Mouse (Mus musculus) left cerebral cortex, adult 6 months (tissue): ENCODE results near the gene Olfr284. TPM values are rescaled to one million over a fixed set of nuclear protein-coding genes. Genes with fewer than 3 reads are reported as not detected.

ENCODE experiments used
- long read RNA-seq, 2 experiments: library from polyadenylated mRNA; unstranded; transcript quantifications; one replicate each; pipeline ENCODE4 v2.0.0; 2019 to 2020
- polyA plus RNA-seq: library from polyadenylated mRNA; unstranded; fragments of <200 nt; fragmentation: Nextera tagmentation; gene quantifications from 2 replicates; pipeline ENCODE4 v1.2.3, GENCODE M21; 2021

The Olfr284 gene
- polyA plus RNA-seq = not detected in 2 replicates
- long read RNA-seq, experiment 1 = 0 reads
- long read RNA-seq, experiment 2 = 0 reads

DNA sequence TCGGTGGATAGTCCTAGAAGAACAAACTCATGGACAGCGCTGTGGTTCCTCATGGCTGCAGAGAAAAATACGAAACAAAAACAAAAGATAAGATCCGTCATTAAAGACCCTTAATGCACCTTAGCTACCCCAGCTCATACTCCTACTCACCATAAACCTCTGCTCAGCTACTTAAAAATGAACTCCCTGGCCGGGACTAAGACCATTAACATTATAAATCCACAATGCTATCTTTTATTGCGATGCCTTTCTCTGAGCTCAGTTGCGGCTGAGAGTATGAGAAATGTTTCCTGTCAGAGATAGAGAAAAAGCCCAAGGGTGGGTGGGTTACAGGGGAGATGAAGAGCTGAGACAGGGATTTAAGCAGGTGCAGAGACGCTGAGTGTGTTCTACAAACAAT is at the start of gene Olfr284:
Gene Olfr284 (minus strand): TSS at position 101 of the 400 bp plus-strand sequence.

DNA sequence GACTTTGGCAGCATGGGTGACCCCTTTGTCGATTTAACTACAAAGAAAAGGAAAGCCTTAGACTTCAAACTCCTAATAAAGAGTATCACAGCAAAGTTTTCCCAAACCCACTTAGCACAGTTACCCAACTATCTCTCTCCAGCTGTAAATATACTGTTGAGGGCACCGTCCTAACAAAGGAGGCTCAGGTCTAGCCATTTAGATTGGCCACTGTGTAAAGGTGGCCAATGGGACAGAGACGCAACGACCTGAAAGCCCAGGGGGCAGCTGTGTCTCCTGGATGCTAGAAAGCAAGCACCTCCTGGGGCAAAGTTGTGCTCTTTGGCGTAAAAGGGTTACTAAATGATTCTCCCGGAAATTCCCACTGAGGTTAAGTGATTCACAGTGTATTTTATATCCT is 40.1 kb upstream of the Olfr284 start, which contains the start of gene Olfr283:
Gene Olfr283 (minus strand): TSS at position 101 of the 400 bp plus-strand sequence.

DNA sequence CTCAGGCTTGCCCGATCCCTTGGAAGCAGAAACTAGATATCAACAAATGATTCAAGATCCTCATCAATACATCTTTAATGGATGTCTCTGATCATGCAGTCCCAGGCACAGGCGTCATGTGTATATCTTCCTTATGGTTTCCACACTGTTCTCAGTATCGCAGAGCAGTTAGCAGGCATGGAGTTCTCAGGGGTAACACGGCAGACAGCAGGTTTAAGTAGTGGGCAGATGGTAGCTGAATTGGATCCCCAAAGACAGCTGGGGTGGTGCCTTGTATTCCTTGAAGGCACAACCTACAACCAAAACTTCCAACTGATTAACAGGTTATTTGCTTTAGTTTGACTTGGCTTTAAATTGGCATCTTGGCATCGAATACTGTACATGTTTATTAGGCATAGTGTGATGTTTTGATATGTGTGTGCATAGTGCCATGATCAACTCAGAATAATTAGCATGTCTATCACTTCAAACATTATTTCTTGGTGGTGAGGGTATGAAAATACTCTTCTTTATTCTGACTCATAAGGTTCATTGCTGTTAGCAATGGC is 23.5 kb downstream of the Olfr284 start, which contains the start of gene Olfr285:
Gene Olfr285 (minus strand): TSS at position 177 of the 548 bp plus-strand sequence.

DNA sequence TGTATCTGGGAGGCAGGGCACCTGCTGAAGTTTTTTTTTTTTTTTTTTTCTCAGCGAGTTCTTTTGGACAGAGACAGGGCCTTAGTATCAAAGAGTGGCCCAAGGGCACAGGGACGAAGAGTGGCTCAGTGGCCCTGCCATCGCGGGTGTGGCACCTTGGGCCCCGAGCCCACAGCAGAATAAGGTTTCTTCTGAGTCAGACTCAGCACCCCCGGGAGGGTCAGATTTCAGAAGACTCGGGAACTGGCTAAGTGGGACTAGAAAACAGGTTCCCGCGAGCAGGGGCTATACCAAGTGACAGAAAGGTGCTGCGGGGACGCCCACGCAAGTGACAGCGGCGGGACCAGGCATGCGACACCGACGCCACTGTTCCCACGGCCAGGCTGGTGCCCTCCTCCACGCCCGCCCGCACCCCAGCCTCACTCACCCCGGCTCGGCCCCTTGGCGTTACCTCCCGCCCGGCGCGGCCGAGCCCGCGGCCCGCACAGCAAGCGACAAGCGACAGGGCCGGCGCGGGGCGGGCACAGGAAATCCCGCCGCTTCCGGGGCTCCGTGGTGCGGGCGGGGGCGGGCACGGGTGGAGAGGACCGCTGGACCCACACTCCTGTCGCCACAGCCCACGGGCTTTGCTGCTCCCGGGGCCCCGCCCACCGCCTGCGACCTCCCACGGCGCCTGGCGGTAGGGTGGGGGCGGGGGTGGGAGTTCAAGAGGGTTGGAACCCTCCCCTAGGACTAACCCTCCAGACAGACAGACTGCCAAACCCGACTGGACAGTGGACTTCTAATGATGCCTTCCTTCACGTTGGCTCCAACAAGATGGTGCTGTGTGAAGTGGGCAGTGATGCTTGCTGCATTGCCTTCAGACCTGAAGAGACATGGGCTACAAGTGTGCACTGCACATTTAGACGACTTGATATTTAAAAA is 44.9 kb downstream of the Olfr284 start, which contains the start of gene Zfp641:
Gene Zfp641 (minus strand): TSS at position 534 of the 924 bp plus-strand sequence.

Other genes with a start within 250 kb of the Olfr284 start
- 138 and 159 TPM in 2 replicates for gene Pfkm, start 248.4 kb downstream of the Olfr284 start, polyA plus RNA-seq
- gene Senp1, start 247.2 kb downstream of the Olfr284 start, polyA plus RNA-seq = 2.0 and 2.9 TPM in 2 replicates
- gene Asb8, start 175.4 kb downstream of the Olfr284 start, polyA plus RNA-seq = 76.3 and 86.3 TPM in 2 replicates
- gene Ccdc184, start 173.8 kb downstream of the Olfr284 start, polyA plus RNA-seq = 9.3 and 21.0 TPM in 2 replicates
- gene Olfr288, start 145.4 kb downstream of the Olfr284 start, polyA plus RNA-seq = 0.15 and 0.16 TPM in 2 replicates
- 0.09 and 0.17 TPM in 2 replicates for gene Gm44579, start 120.0 kb downstream of the Olfr284 start, polyA plus RNA-seq
- gene Olfr287, start 119.9 kb downstream of the Olfr284 start, polyA plus RNA-seq = 4.3 and 7.3 TPM in 2 replicates
- not detected in 2 replicates for gene Olfr286, start 106.5 kb downstream of the Olfr284 start, polyA plus RNA-seq
- not detected in 2 replicates for gene H1fnt, start 83.7 kb downstream of the Olfr284 start, polyA plus RNA-seq
- 2.7 and 3.1 TPM in 2 replicates for gene Zfp641, start 44.8 kb downstream of the Olfr284 start, polyA plus RNA-seq
- gene Olfr285, start 23.6 kb downstream of the Olfr284 start, polyA plus RNA-seq = not detected in 2 replicates
- not detected in 2 replicates for gene Olfr283, start 40.0 kb upstream of the Olfr284 start, polyA plus RNA-seq
- gene Olfr282, start 90.2 kb upstream of the Olfr284 start, polyA plus RNA-seq = not detected in 2 replicates
- gene Olfr281, start 111.6 kb upstream of the Olfr284 start, polyA plus RNA-seq = not detected in 2 replicates
- gene OR5BS1P, start 128.9 kb upstream of the Olfr284 start, polyA plus RNA-seq = not detected in 2 replicates
- gene Lalba, start 141.7 kb upstream of the Olfr284 start, polyA plus RNA-seq = not detected in 2 replicates
- gene Olfr279, start 151.4 kb upstream of the Olfr284 start, polyA plus RNA-seq = 0.01 TPM in 1 of 2 replicates, not detected in the other
- gene Kansl2, start 193.3 kb upstream of the Olfr284 start, polyA plus RNA-seq = 39.2 and 43.9 TPM in 2 replicates
- 21.6 and 24.3 TPM in 2 replicates for gene Ccnt1, start 229.9 kb upstream of the Olfr284 start, polyA plus RNA-seq
- not detected in 2 replicates for gene 4930415O20Rik, start 230.0 kb upstream of the Olfr284 start, polyA plus RNA-seq